Mouse (Mus musculus) olfactory bulb, adult 2 months (tissue): ENCODE measurements at regions not wholly inside any gene's neighbourhood (a gene's known extent, or its start where the extent isn't known, plus 50 kb on each side); places are given as distances from the start of the nearest gene placed in this dataset.

Source experiments
- CTCF ChIP-seq: fragments of 200-500 bp; IDR thresholded peaks from 2 replicates; pipeline ENCODE4 v1.5.1; 2012; ENCODE audit warnings: low read depth, mild to moderate bottlenecking, low read length, moderate library complexity; ENCODE audit not compliant: insufficient read depth
- POLR2A ChIP-seq: fragments of 200-500 bp; IDR thresholded peaks from 2 replicates; pipeline ENCODE4 v1.6.1; 2012; ENCODE audit warnings: mild to moderate bottlenecking, low read depth, low read length, moderate library complexity; ENCODE audit not compliant: insufficient read depth

DNA sequence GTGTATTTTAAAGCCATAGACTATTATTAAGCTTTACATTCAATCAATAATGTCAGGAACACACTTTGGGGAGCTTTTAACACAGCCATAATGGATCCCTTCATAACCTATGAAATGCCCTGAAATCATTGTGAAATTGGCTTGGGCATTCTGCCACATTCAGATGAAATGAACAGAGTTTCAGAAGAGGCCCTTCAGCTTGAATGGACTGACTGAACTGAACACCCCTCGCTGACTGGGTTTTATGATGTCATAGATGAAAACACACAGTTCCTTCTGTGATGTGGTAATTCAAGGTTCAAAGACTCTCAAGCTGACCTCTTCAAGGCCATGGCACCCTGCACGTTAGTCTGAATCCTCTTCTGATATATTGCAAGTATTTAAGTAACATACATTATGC is 298.4 kb upstream of the Ercc4 start:
- TF ChIP-seq CTCF (no peak), POLR2A (no peak)
